Mouse (Mus musculus) layer of hippocampus, adult 2 months (tissue): ENCODE data around the gene Smcr8. TPM values are rescaled to one million over a fixed set of nuclear protein-coding genes. Genes with fewer than 3 reads are reported as not detected.
A peak's percentile ranks its signal among the peaks of the same experiment; 100 is the strongest.

Experiments
- DNase-seq, 2 experiments: peaks; one replicate each; pipeline ENCODE4 v3.0.0; 2022; ENCODE audit warnings: low spot score in 2 of 2
- H3K27ac ChIP-seq: fragments of 200-600 bp; 2 replicates; pipeline ENCODE4 v1.8.1; 2022
- H3K4me3 ChIP-seq: fragments of 200-600 bp; 2 replicates; pipeline ENCODE4 v1.8.1; 2022; ENCODE audit warnings: mild to moderate bottlenecking
- CTCF ChIP-seq: fragments of 200-600 bp; conservative IDR thresholded peaks from 2 replicates; pipeline ENCODE4 v1.8.1; 2022; ENCODE audit warnings: antibody characterized with exemption, mild to moderate bottlenecking, moderate library complexity
- total RNA-seq, 2 experiments: library from RNA; stranded (reverse); gene quantifications; 2 replicates each; pipeline ENCODE4 v1.2.3; 2021

Gene Smcr8
- total RNA-seq, 2 experiments from 2014 or later = 32.3 to 34.3 TPM

- DNase-seq = no peak
- H3K4me3 ChIP-seq = no peak overlapping the region
- TF ChIP-seq CTCF = no peak
- H3K27ac ChIP-seq = no peak overlapping the region
Measured at GRCm38 (mm10) chr11:60769322-60769721, 8.0 kb upstream of the Smcr8 start.

- H3K27ac ChIP-seq = no peak overlapping the region
- TF ChIP-seq CTCF = no peak
- DNase-seq = no peak
- no peak overlapping the region for H3K4me3 ChIP-seq
Measured at GRCm38 (mm10) chr11:60770776-60771175, 6.5 kb upstream of the Smcr8 start.

GRCm38 (mm10) chr11:60772161-60772560, 5.2 kb upstream of the Smcr8 start:
- peak; percentile 24 for TF ChIP-seq CTCF
- Histone ChIP-seq H3K4me3 (no peak overlapping the region), H3K27ac (no peak overlapping the region)
- no peak for DNase-seq

GRCm38 (mm10) chr11:60774158-60774689, 3.1 kb upstream of the Smcr8 start:
- no peak for TF ChIP-seq CTCF
- Histone ChIP-seq H3K4me3 (no peak overlapping the region), H3K27ac (no peak overlapping the region)
- DNase-seq = no peak

- no peak overlapping the region for H3K27ac ChIP-seq
- DNase-seq = no peak
- TF ChIP-seq CTCF = no peak
- H3K4me3 ChIP-seq = no peak overlapping the region
Measured at GRCm38 (mm10) chr11:60774841-60775240, 2.5 kb upstream of the Smcr8 start.

- no peak for DNase-seq
- H3K4me3 ChIP-seq = no peak overlapping the region
- no peak for TF ChIP-seq CTCF
- no peak overlapping the region for H3K27ac ChIP-seq
Measured at GRCm38 (mm10) chr11:60775578-60775977, 1.7 kb upstream of the Smcr8 start.

- no peak for TF ChIP-seq CTCF
- no peak for DNase-seq
- Histone ChIP-seq H3K27ac (peak overlapping the region; percentile 96), H3K4me3 (peak overlapping the region; percentile 93)
Measured at GRCm38 (mm10) chr11:60776107-60776828, 1.1 kb upstream of the Smcr8 start.

- Histone ChIP-seq H3K27ac (peak overlapping the region; percentile 96), H3K4me3 (peak overlapping the region; percentile 93)
- no peak for TF ChIP-seq CTCF
- DNase-seq = no peak
Measured at GRCm38 (mm10) chr11:60777801-60778370, 562 bp downstream of the Smcr8 start.

GRCm38 (mm10) chr11:60779673-60780189, 2.4 kb downstream of the Smcr8 start:
- no peak for DNase-seq
- peak overlapping the region; percentile 37; the same call in 1 of the 2 replicates for H3K4me3 ChIP-seq
- no peak overlapping the region for H3K27ac ChIP-seq
- TF ChIP-seq CTCF = no peak

GRCm38 (mm10) chr11:60784179-60784922, 7.0 kb downstream of the Smcr8 start:
- no peak for TF ChIP-seq CTCF
- H3K27ac ChIP-seq = no peak overlapping the region
- H3K4me3 ChIP-seq = no peak overlapping the region
- no peak for DNase-seq

- no peak for DNase-seq
- no peak for TF ChIP-seq CTCF
Measured at GRCm38 (mm10) chr11:60787595-60787994, 10.3 kb downstream of the Smcr8 start.

GRCm38 (mm10) chr11:60790472-60790871, 13.1 kb downstream of the Smcr8 start:
- no peak for TF ChIP-seq CTCF
- Histone ChIP-seq H3K27ac (no peak overlapping the region), H3K4me3 (no peak overlapping the region)
- DNase-seq = no peak

More at GRCm38 (mm10) chr11:60787595-60787994, 10.3 kb downstream of the Smcr8 start:
- Histone ChIP-seq H3K4me3 (no peak overlapping the region), H3K27ac (peak overlapping the region; percentile 37)

- H3K4me3 ChIP-seq = no peak overlapping the region
- no peak overlapping the region for H3K27ac ChIP-seq
- TF ChIP-seq CTCF = no peak
- no peak for DNase-seq
Measured at GRCm38 (mm10) chr11:60796342-60796741, 19.0 kb downstream of the Smcr8 start.
